Mouse (Mus musculus) kidney, postnatal 0 days (tissue): Measurements from ENCODE around the gene Cux1. TPM values are rescaled to one million over a fixed set of nuclear protein-coding genes. Genes with fewer than 3 reads are reported as not detected.
A peak's percentile ranks its signal among the peaks of the same experiment; 100 is the strongest.

Experiments
- ATAC-seq: fragments of 200-750 bp; cut with Nextera tagmentation; replicated peaks from 2 replicates; pipeline ENCODE4 v1.8.0; 2017; ENCODE audit warnings: low read depth, moderate number of reproducible peaks, moderate TSS enrichment, moderate library complexity; ENCODE audit not compliant: low FRiP score
- DNase-seq: peaks from one replicate; pipeline ENCODE4 v3.0.0-alpha.2; 2016; ENCODE audit warnings: low spot score
- H3K27ac ChIP-seq: fragments of 300-500 bp; sonication (generic); 2 replicates; pipeline ENCODE4 v1.5.1; 2014; ENCODE audit warnings: mild to moderate bottlenecking
- H3K27me3 ChIP-seq: fragments of 300-500 bp; sonication (generic); 2 replicates; pipeline ENCODE4 v1.6.1; 2014; ENCODE audit warnings: low read length, mixed read lengths; ENCODE audit not compliant: insufficient read depth
- H3K36me3 ChIP-seq: fragments of 300-500 bp; sonication (generic); 2 replicates; pipeline ENCODE4 v1.6.1; 2014; ENCODE audit warnings: low read length, mixed read lengths; ENCODE audit not compliant: insufficient read depth
- H3K4me1 ChIP-seq: fragments of 300-500 bp; sonication (generic); replicated peaks from 2 replicates; pipeline ENCODE4 v1.6.1; 2014; ENCODE audit warnings: antibody characterized with exemption, low read length, mixed read lengths; ENCODE audit not compliant: insufficient read depth
- H3K4me2 ChIP-seq: fragments of 300-500 bp; sonication (generic); 2 replicates; pipeline ENCODE4 v1.6.1; 2014; ENCODE audit warnings: mild to moderate bottlenecking, low read length, moderate library complexity, mixed read lengths
- H3K4me3 ChIP-seq: fragments of 300-500 bp; sonication (generic); replicated peaks from 2 replicates; pipeline ENCODE4 v1.5.1; 2014; ENCODE audit warnings: low read depth, low read length
- H3K9ac ChIP-seq: fragments of 300-500 bp; sonication (generic); 2 replicates; pipeline ENCODE4 v1.6.1; 2014; ENCODE audit warnings: low read depth, low read length
- H3K9me3 ChIP-seq: fragments of 300-500 bp; sonication (generic); replicated peaks from 2 replicates; pipeline ENCODE4 v1.6.1; 2016; ENCODE audit warnings: low read length, inconsistent platforms, mixed read lengths
- CTCF ChIP-seq: IDR thresholded peaks from 2 replicates; pipeline ENCODE4 v1.5.1; 2016; ENCODE audit warnings: antibody characterized with exemption, low read depth, mild to moderate bottlenecking, moderate library complexity
- WGBS: fragments of 180-500 bp; shearing (Covaris S2); extraction: QIAGEN DNeasy Blood & Tissue Kit; methylation state at CpG from one replicate; pipeline ENCODE4 v1.1.7; 2014; 5-methylcytosine and 5-hydroxymethylcytosine counted together
- polyA plus RNA-seq: library from polyadenylated mRNA; unstranded; fragments of >200 nt; fragmentation: Nextera tagmentation; extraction: Ambion mirVana; gene quantifications from 2 replicates; pipeline ENCODE4 v1.2.1, GENCODE M21; 2015

The Cux1 gene
- polyA plus RNA-seq, 1 experiment from 2014 or later: 73.4 TPM

DNA sequence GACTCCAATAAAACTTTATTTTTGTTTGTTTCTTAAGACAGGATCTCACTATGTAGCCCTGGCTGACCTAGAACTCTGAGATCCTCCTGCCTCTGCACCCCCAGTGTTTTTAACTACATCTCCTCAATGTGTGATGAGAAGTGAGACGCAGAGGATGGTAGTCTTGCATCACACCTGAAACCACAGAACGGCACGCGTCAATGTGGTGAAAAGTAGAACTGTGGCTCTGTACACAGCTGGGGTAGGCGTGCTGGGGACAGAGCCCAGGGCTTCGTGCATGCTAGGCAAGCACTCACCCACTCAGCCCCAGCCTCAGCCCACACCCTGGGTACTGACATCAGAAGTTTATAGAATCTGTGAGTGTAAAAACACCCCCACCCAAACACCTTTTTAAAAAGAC, 107.4 kb downstream of the Cux1 start:
- Histone ChIP-seq H3K9me3 (no peaks in the 10 kb centered on the region), H3K4me3 (no peak overlapping the region), H3K9ac (no peak overlapping the region), H3K4me2 (no peak overlapping the region), H3K27me3 (no peaks in the 10 kb centered on the region), H3K27ac (no peak overlapping the region), H3K4me1 (peaks cover 38% of the 10 kb centered on the region), H3K36me3 (no peaks in the 10 kb centered on the region)
- ATAC-seq: no peak
- no peak for TF ChIP-seq CTCF
- 95% methylated on average over 6 of the region's 6 CpGs for WGBS
- DNase-seq: no peak

DNA sequence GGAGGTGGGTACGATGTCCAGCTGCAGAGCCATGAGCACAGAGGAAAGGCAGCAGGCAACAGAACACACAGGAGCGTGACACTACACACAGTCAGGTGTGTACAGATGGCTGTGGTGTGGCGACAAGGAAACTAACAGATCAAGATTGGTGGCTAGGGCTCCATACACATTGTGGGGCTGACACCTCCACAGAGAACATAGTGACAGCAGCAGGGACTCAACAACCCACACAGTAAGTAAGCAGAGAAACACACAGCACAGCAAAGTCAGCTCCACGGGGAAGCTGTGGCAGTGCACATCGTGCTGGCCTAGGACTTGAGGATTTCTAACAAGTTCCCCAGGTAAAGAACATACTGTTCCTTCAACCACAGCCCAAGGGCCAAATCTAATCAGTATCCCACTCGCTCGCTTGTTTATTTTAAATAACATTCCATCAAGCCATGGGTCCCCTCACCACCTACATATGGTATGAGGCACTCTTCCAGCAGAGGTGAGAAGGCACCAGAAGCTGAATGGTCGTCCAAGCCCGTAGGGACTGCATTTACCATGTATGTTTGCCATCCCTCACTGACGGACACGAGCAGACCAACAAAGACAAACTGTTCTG, 108.3 kb downstream of the Cux1 start:
- TF ChIP-seq CTCF: no peak
- Histone ChIP-seq H3K4me1 (peaks cover 29% of the 10 kb centered on the region), H3K9me3 (no peaks in the 10 kb centered on the region), H3K27me3 (no peaks in the 10 kb centered on the region), H3K4me2 (no peak overlapping the region), H3K9ac (no peak overlapping the region), H3K36me3 (no peaks in the 10 kb centered on the region), H3K4me3 (no peak overlapping the region), H3K27ac (peak overlapping the region; percentile 73)
- no peak for ATAC-seq
- WGBS: 71% methylated on average over 11 of the region's 11 CpGs
- DNase-seq: no peak

DNA sequence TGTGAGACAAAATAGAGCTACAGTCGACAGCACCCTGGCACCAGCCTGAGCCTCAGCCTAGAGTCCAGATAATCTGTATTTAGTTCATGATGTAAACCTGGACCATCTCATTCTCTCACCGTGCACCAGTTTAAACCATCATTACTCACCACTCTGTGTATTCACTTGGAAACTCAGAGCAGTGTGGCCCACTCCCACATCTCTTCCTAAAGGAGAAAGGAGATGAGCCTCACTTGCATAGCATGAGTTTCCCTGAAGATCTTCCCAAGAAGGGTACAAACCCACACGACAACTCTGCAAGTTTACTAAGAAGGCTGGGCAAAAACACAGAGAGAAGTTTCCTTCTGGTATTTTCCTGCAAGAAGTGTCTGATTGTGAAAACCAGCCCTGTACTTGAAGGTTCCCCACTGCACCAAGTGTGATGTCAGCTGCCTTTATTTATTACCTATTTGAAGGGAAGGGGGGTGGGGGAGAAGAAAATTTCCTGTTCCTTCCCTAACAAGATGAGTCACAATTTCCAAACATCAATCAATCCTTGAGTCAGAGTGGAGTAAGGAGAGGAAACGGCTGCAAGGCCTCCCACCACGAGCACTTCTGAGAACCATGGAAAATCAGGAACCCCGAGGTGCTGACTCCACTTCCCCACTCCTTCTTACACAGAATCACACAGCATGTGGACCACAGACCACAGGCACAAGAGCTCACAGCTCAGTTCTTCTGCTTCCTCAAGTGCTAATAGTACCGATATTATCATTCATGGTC, 109.0 kb downstream of the Cux1 start:
- Histone ChIP-seq H3K4me1 (peaks cover 24% of the 10 kb centered on the region), H3K27me3 (no peaks in the 10 kb centered on the region), H3K4me3 (no peak overlapping the region), H3K9ac (no peak overlapping the region), H3K4me2 (no peak overlapping the region; the same call in 1 of the 2 replicates), H3K36me3 (no peaks in the 10 kb centered on the region), H3K9me3 (no peaks in the 10 kb centered on the region), H3K27ac (peak overlapping the region; percentile 73)
- no peak for TF ChIP-seq CTCF
- ATAC-seq (0 out of 2 replicates have a peak, but pooled peaks have one; percentile 17), DNase-seq (peak; percentile 86)
- WGBS: 27% methylated on average over 7 of the region's 7 CpGs

DNA sequence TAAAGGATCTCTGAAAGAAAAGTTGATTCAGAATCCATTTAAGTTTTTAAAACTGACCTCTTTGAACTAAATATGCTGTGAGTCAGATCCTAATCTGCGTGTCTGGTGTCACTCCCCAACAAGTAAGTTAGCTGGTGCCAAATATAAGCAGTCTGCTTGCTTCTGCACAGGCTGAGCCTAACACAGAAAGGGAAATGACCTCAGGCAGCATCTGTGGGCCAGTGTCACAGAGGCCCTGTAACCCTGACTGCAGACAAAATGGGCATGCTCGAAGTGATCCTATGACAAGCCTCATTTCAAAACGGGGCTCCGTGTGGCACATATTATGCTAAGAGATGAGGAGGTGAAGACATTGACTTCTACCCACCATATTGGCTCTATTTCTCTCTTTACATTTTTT, 110.9 kb downstream of the Cux1 start:
- H3K4me3 ChIP-seq: no peak overlapping the region
- ATAC-seq (no peak), DNase-seq (no peak)
- no peaks in the 10 kb centered on the region for H3K36me3 ChIP-seq
- 57% methylated on average over 4 of the region's 4 CpGs for WGBS
- no peak overlapping the region for H3K27ac ChIP-seq
- H3K9me3 ChIP-seq: no peaks in the 10 kb centered on the region
- no peak for TF ChIP-seq CTCF
- peaks cover 24% of the 10 kb centered on the region for H3K4me1 ChIP-seq
- no peak overlapping the region for H3K4me2 ChIP-seq
- no peak overlapping the region for H3K9ac ChIP-seq
- H3K27me3 ChIP-seq: no peaks in the 10 kb centered on the region

DNA sequence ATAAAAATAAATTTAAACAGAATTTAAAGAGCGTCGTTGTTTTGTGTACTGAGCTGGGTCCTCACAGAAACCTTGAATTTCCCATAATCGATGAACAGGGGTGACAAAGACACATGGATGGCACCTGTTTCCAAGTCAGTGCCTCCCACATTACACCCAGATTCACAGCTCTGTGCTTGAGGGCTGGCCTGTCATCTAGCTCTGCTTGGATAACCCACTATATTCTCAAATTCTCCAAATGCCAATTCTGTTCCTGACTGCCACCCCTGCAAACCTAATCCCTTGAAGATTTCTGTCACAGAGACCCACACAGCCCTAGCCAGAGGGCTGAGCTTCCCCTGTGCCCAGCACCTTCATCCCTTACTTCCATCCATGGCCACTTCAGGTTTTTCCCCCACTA, 114.6 kb downstream of the Cux1 start:
- Histone ChIP-seq H3K4me3 (no peak overlapping the region), H3K4me1 (peaks cover 7% of the 10 kb centered on the region), H3K36me3 (no peaks in the 10 kb centered on the region), H3K27me3 (no peaks in the 10 kb centered on the region), H3K9me3 (no peaks in the 10 kb centered on the region), H3K27ac (no peak overlapping the region), H3K9ac (no peak overlapping the region), H3K4me2 (no peak overlapping the region)
- 85% methylated on average over 3 of the region's 3 CpGs for WGBS
- TF ChIP-seq CTCF: no peak
- ATAC-seq (no peak), DNase-seq (no peak)

DNA sequence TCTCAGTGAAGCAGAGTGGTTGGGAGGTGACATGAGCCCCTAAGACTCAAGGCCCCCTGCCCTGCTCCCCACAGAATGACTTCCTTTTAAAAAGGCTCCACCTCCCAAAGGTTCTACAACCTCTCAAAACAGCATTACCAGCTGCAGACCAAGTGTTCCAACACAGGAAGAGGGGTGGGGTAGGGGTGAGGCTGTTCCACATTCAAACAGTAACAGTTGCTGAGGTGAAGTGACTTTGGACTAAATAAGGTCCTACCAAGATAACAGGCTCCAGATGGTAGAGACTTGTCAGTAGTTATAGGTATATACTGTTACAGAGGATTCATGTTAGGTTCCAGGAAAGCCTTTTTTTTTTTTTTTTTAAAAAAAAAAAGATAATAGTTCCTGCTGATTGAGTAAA, 117.5 kb downstream of the Cux1 start:
- ATAC-seq: no peak
- no peaks in the 10 kb centered on the region for H3K4me1 ChIP-seq
- H3K27me3 ChIP-seq: no peaks in the 10 kb centered on the region
- no peak overlapping the region for H3K27ac ChIP-seq
- no peak overlapping the region for H3K9ac ChIP-seq
- no peak for TF ChIP-seq CTCF
- no peaks in the 10 kb centered on the region for H3K9me3 ChIP-seq
- no peak for DNase-seq
- H3K4me3 ChIP-seq: no peak overlapping the region
- H3K36me3 ChIP-seq: no peaks in the 10 kb centered on the region
- H3K4me2 ChIP-seq: no peak overlapping the region
